Mouse (Mus musculus) brain, embryonic 14.5 days (tissue): ENCODE results near the gene Cbx2.

ENCODE experiments used
- CTCF ChIP-seq: fragments of 200-500 bp; IDR thresholded peaks from 2 replicates; pipeline ENCODE4 v1.5.1; 2012; ENCODE audit warnings: inconsistent platforms, mild to moderate bottlenecking, moderate library complexity, borderline replicate concordance; ENCODE audit not compliant: insufficient read depth, insufficient read length; ENCODE audit errors: extremely low read depth
- POLR2A ChIP-seq: fragments of 200-500 bp; IDR thresholded peaks from 2 replicates; pipeline ENCODE4 v1.6.1; 2012; ENCODE audit warnings: mild to moderate bottlenecking, inconsistent platforms, borderline replicate concordance; ENCODE audit not compliant: poor library complexity, insufficient read depth, insufficient read length, severe bottlenecking; ENCODE audit errors: extremely low read depth

DNA sequence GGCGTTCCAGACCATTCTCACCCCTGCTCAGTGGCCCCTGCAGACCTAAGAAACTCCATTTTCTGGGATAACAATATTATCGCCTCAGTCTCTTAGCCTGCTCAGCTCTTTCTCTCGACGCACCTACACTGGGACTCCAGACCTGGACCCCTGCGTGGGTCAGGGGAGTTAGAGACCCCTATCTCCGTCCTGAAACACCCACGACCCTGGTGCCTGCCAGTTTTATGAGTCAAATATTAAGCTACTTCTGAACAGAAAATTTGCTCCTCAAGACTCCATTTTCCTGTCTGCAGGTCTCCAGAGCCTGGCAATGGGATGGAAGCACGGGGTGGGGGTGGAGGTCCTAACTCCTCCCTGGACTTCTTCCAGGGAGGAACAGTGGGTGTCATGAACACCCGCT, 34.5 kb downstream of the Cbx2 start:
- no peak for TF ChIP-seq CTCF
- TF ChIP-seq POLR2A, result no peak
